Mouse (Mus musculus) heart, embryonic 15.5 days (tissue): ENCODE results near the gene Tars2. TPM values are rescaled to one million over a fixed set of nuclear protein-coding genes. Genes with fewer than 3 reads are reported as not detected.
"Not testable (repeated sequence)": the region's sequence is repeated elsewhere in the genome, so short reads cannot be mapped to it uniquely, and the experiment has no call there.

ENCODE experiments used
- ATAC-seq: fragments of 200-750 bp; cut with Nextera tagmentation; replicated peaks from 2 replicates; pipeline ENCODE4 v1.8.0; 2017; ENCODE audit warnings: low read depth, moderate TSS enrichment; ENCODE audit not compliant: insufficient number of reproducible peaks, insufficient read depth, low FRiP score
- H3K27ac ChIP-seq: fragments of 300-500 bp; sonication (generic); 2 replicates; pipeline ENCODE4 v1.5.1; 2015; ENCODE audit warnings: mild to moderate bottlenecking, inconsistent platforms
- H3K27me3 ChIP-seq: fragments of 300-500 bp; sonication (generic); 2 replicates; pipeline ENCODE4 v1.6.1; 2015; ENCODE audit warnings: inconsistent platforms
- H3K36me3 ChIP-seq: fragments of 300-500 bp; sonication (generic); 2 replicates; pipeline ENCODE4 v1.6.1; 2015; ENCODE audit warnings: mild to moderate bottlenecking, inconsistent platforms
- H3K4me1 ChIP-seq: fragments of 300-500 bp; sonication (generic); replicated peaks from 2 replicates; pipeline ENCODE4 v1.6.1; 2015; ENCODE audit warnings: inconsistent platforms
- H3K4me2 ChIP-seq: fragments of 300-500 bp; sonication (generic); 2 replicates; pipeline ENCODE4 v1.6.1; 2015; ENCODE audit warnings: inconsistent platforms, mild to moderate bottlenecking, moderate library complexity
- H3K4me3 ChIP-seq: fragments of 300-500 bp; sonication (generic); 2 replicates; pipeline ENCODE4 v1.5.1; 2015; ENCODE audit warnings: mild to moderate bottlenecking, inconsistent platforms
- H3K9ac ChIP-seq: fragments of 300-500 bp; sonication (generic); 2 replicates; pipeline ENCODE4 v1.6.1; 2015; ENCODE audit warnings: mild to moderate bottlenecking, inconsistent platforms
- H3K9me3 ChIP-seq: fragments of 300-500 bp; sonication (generic); replicated peaks from 2 replicates; pipeline ENCODE4 v1.6.1; 2016; ENCODE audit warnings: inconsistent platforms
- WGBS: fragments of 180-500 bp; shearing (Covaris S2); methylation state at CpG from one replicate; pipeline ENCODE4 v1.1.7; 2015; ENCODE audit warnings: mixed read lengths; 5-methylcytosine and 5-hydroxymethylcytosine counted together
- polyA plus RNA-seq: library from polyadenylated mRNA; unstranded; fragments of >200 nt; fragmentation: Nextera tagmentation; extraction: Ambion mirVana; gene quantifications from 2 replicates; pipeline ENCODE4 v1.2.1, GENCODE M21; 2015

Tars2 gene
- polyA plus RNA-seq, result 31.3 and 42.4 TPM in 2 replicates

GRCm38 (mm10) chr3:95760106-95760505, at the start of gene Tars2:
Gene Tars2 (minus strand): TSS chr3:95760206.
- no peak for ATAC-seq
- H3K4me2 ChIP-seq, result no peak within 1 kb of the TSS
- WGBS, result 84% methylated on average over 6 of the region's 6 CpGs

GRCm38 (mm10) chr3:95808384-95808783, 48.4 kb upstream of the Tars2 start:
- 29% methylated on average over 2 of the region's 2 CpGs for WGBS
- no peak overlapping the region for H3K4me2 ChIP-seq
- H3K27ac ChIP-seq, result no peak overlapping the region
- peaks cover 11% of the 10 kb centered on the region; the same call in 1 of the 2 replicates for H3K36me3 ChIP-seq
- no peak for ATAC-seq
- H3K27me3 ChIP-seq, result no peaks in the 10 kb centered on the region
- H3K4me3 ChIP-seq, result no peak overlapping the region
- peaks cover 7% of the 10 kb centered on the region for H3K4me1 ChIP-seq
- H3K9me3 ChIP-seq, result no peaks in the 10 kb centered on the region
- H3K9ac ChIP-seq, result no peak overlapping the region

More at GRCm38 (mm10) chr3:95760106-95760505, at the start of gene Tars2:
- no peaks in the 10 kb centered on the region for H3K27me3 ChIP-seq
- H3K36me3 ChIP-seq, result peaks cover 17% of the 10 kb centered on the region
- H3K27ac ChIP-seq, result no peak within 1 kb of the TSS
- H3K9ac ChIP-seq, result no peak within 1 kb of the TSS
- H3K9me3 ChIP-seq, result no peaks in the 10 kb centered on the region
- H3K4me1 ChIP-seq, result 0 out of 2 replicates have a peak, but pooled peaks cover 3% of the 10 kb centered on the region
- no peak within 1 kb of the TSS for H3K4me3 ChIP-seq

GRCm38 (mm10) chr3:95807630-95808029, 47.6 kb upstream of the Tars2 start:
- not testable (repeated sequence) for H3K4me2 ChIP-seq, H3K27ac ChIP-seq, H3K9ac ChIP-seq, H3K4me3 ChIP-seq, H3K9me3 ChIP-seq, H3K27me3 ChIP-seq, ATAC-seq, H3K4me1 ChIP-seq
- 77% methylated on average over 6 of the region's 6 CpGs for WGBS
- peaks cover 11% of the 10 kb centered on the region; the same call in 1 of the 2 replicates for H3K36me3 ChIP-seq

GRCm38 (mm10) chr3:95806677-95807076, 46.7 kb upstream of the Tars2 start:
- no peak for ATAC-seq
- H3K4me1 ChIP-seq, result peaks cover 7% of the 10 kb centered on the region
- WGBS, result 30% methylated on average over 1 of the region's 1 CpGs

GRCm38 (mm10) chr3:95803851-95804250, 43.8 kb upstream of the Tars2 start:
- H3K4me1 ChIP-seq, result peaks cover 6% of the 10 kb centered on the region
- H3K4me2 ChIP-seq, result no peak overlapping the region
- H3K27me3 ChIP-seq, result no peaks in the 10 kb centered on the region
- H3K9me3 ChIP-seq, result no peaks in the 10 kb centered on the region
- H3K36me3 ChIP-seq, result peaks cover 11% of the 10 kb centered on the region; the same call in 1 of the 2 replicates
- no peak overlapping the region for H3K27ac ChIP-seq
- no peak overlapping the region for H3K4me3 ChIP-seq
- WGBS, result 94% methylated on average over 4 of the region's 4 CpGs
- H3K9ac ChIP-seq, result no peak overlapping the region
- no peak for ATAC-seq

More at GRCm38 (mm10) chr3:95806677-95807076, 46.7 kb upstream of the Tars2 start:
- Histone ChIP-seq H3K9me3 (no peaks in the 10 kb centered on the region), H3K27ac (no peak overlapping the region), H3K4me2 (no peak overlapping the region), H3K4me3 (no peak overlapping the region), H3K9ac (no peak overlapping the region), H3K36me3 (peaks cover 11% of the 10 kb centered on the region; the same call in 1 of the 2 replicates), H3K27me3 (no peaks in the 10 kb centered on the region)

- 80% methylated on average over 4 of the region's 4 CpGs for WGBS
- no peaks in the 10 kb centered on the region for H3K27me3 ChIP-seq
- no peak overlapping the region for H3K9ac ChIP-seq
- no peaks in the 10 kb centered on the region for H3K9me3 ChIP-seq
- H3K27ac ChIP-seq, result no peak overlapping the region
- H3K4me1 ChIP-seq, result 0 out of 2 replicates have a peak, but pooled peaks cover 2% of the 10 kb centered on the region
- no peak overlapping the region for H3K4me3 ChIP-seq
- no peaks in the 10 kb centered on the region for H3K36me3 ChIP-seq
- no peak for ATAC-seq
- no peak overlapping the region for H3K4me2 ChIP-seq
Measured at GRCm38 (mm10) chr3:95798756-95799155, 38.8 kb upstream of the Tars2 start.

GRCm38 (mm10) chr3:95794299-95794698, 34.3 kb upstream of the Tars2 start:
- Histone ChIP-seq H3K27ac (no peak overlapping the region), H3K36me3 (peaks cover 2% of the 10 kb centered on the region; the same call in 1 of the 2 replicates), H3K4me1 (0 out of 2 replicates have a peak, but pooled peaks cover 2% of the 10 kb centered on the region), H3K4me2 (no peak overlapping the region), H3K9ac (no peak overlapping the region), H3K27me3 (no peaks in the 10 kb centered on the region), H3K4me3 (no peak overlapping the region), H3K9me3 (no peaks in the 10 kb centered on the region)
- no peak for ATAC-seq
- WGBS, result 75% methylated on average over 1 of the region's 1 CpGs

- WGBS, result 90% methylated on average over 2 of the region's 2 CpGs
- peaks cover 4% of the 10 kb centered on the region; the same call in 1 of the 2 replicates for H3K36me3 ChIP-seq
- no peak overlapping the region for H3K9ac ChIP-seq
- no peak overlapping the region for H3K4me3 ChIP-seq
- H3K4me2 ChIP-seq, result no peak overlapping the region
- ATAC-seq, result no peak
- no peaks in the 10 kb centered on the region for H3K4me1 ChIP-seq
- H3K27ac ChIP-seq, result no peak overlapping the region
- no peaks in the 10 kb centered on the region for H3K27me3 ChIP-seq
- no peaks in the 10 kb centered on the region for H3K9me3 ChIP-seq
Measured at GRCm38 (mm10) chr3:95793662-95794061, 33.7 kb upstream of the Tars2 start.

GRCm38 (mm10) chr3:95785501-95785900, 25.5 kb upstream of the Tars2 start:
- no peaks in the 10 kb centered on the region for H3K27me3 ChIP-seq
- H3K9ac ChIP-seq, result no peak overlapping the region
- peaks cover 64% of the 10 kb centered on the region for H3K36me3 ChIP-seq
- H3K9me3 ChIP-seq, result no peaks in the 10 kb centered on the region
- WGBS, result 97% methylated on average over 4 of the region's 4 CpGs
- ATAC-seq, result no peak
- no peaks in the 10 kb centered on the region for H3K4me1 ChIP-seq
- no peak overlapping the region for H3K4me2 ChIP-seq
- H3K27ac ChIP-seq, result no peak overlapping the region
- no peak overlapping the region for H3K4me3 ChIP-seq

- Histone ChIP-seq H3K4me2 (no peak overlapping the region), H3K9ac (no peak overlapping the region), H3K4me1 (no peaks in the 10 kb centered on the region), H3K27me3 (no peaks in the 10 kb centered on the region), H3K9me3 (no peaks in the 10 kb centered on the region), H3K36me3 (peaks cover 75% of the 10 kb centered on the region), H3K4me3 (no peak overlapping the region), H3K27ac (no peak overlapping the region)
- ATAC-seq, result no peak
Measured at GRCm38 (mm10) chr3:95771985-95772384, 12.0 kb upstream of the Tars2 start.

GRCm38 (mm10) chr3:95765534-95765933, 5.5 kb upstream of the Tars2 start:
- H3K27me3 ChIP-seq, result no peaks in the 10 kb centered on the region
- no peak for ATAC-seq
- H3K9ac ChIP-seq, result no peak overlapping the region
- H3K27ac ChIP-seq, result no peak overlapping the region
- peaks cover 58% of the 10 kb centered on the region for H3K36me3 ChIP-seq
- H3K4me1 ChIP-seq, result 0 out of 2 replicates have a peak, but pooled peaks cover 3% of the 10 kb centered on the region
- H3K9me3 ChIP-seq, result no peaks in the 10 kb centered on the region
- 89% methylated on average over 10 of the region's 10 CpGs for WGBS
- no peak overlapping the region for H3K4me3 ChIP-seq
- H3K4me2 ChIP-seq, result no peak overlapping the region

GRCm38 (mm10) chr3:95763811-95764210, 3.8 kb upstream of the Tars2 start:
- H3K4me1 ChIP-seq, result 0 out of 2 replicates have a peak, but pooled peaks cover 3% of the 10 kb centered on the region
- 80% methylated on average over 10 of the region's 10 CpGs for WGBS
- no peaks in the 10 kb centered on the region for H3K27me3 ChIP-seq
- no peak for ATAC-seq
- no peak overlapping the region for H3K4me3 ChIP-seq
- H3K27ac ChIP-seq, result no peak overlapping the region
- peaks cover 44% of the 10 kb centered on the region for H3K36me3 ChIP-seq
- H3K9ac ChIP-seq, result no peak overlapping the region
- H3K9me3 ChIP-seq, result no peaks in the 10 kb centered on the region
- H3K4me2 ChIP-seq, result no peak overlapping the region
